Mouse (Mus musculus): ENCODE data around the gene Pip4k2a.

Gene Pip4k2a

GRCm38 (mm10) chr2:18839532-18839931 is 158.4 kb downstream of the Pip4k2a start:
- DNase-seq (ENCODE audit: low spot score in 2 of 2): no peak

GRCm38 (mm10) chr2:18835266-18835908 is 162.5 kb downstream of the Pip4k2a start:
- DNase-seq (ENCODE audit: low spot score in 2 of 2): no peak

- DNase-seq (ENCODE audit: low spot score in 2 of 2): no peak
Measured at GRCm38 (mm10) chr2:18833024-18833590, 164.8 kb downstream of the Pip4k2a start.

- DNase-seq (ENCODE audit: low spot score in 2 of 2): no peak
Measured at GRCm38 (mm10) chr2:18831031-18831774, 166.7 kb downstream of the Pip4k2a start.

GRCm38 (mm10) chr2:18822711-18823110 is 175.2 kb downstream of the Pip4k2a start:
- DNase-seq (ENCODE audit: low spot score in 2 of 2): no peak

GRCm38 (mm10) chr2:18821451-18822379 is 176.2 kb downstream of the Pip4k2a start:
- peak; percentile 68 to 70 for DNase-seq (ENCODE audit: low spot score in 2 of 2)

- no peak for DNase-seq (ENCODE audit: low spot score in 2 of 2)
Measured at GRCm38 (mm10) chr2:18819520-18819919, 178.4 kb downstream of the Pip4k2a start.

- DNase-seq (ENCODE audit: low spot score in 2 of 2): peak in 1 of 2 experiments; percentile 55
Measured at GRCm38 (mm10) chr2:18816036-18816435, 181.9 kb downstream of the Pip4k2a start.

- DNase-seq (ENCODE audit: low spot score in 2 of 2): peak in 1 of 2 experiments; percentile 53
Measured at GRCm38 (mm10) chr2:18815336-18815965, 182.5 kb downstream of the Pip4k2a start.

GRCm38 (mm10) chr2:18814447-18814804 is 183.5 kb downstream of the Pip4k2a start:
- DNase-seq (ENCODE audit: low spot score in 2 of 2): no peak

GRCm38 (mm10) chr2:18813683-18814446 is 184.1 kb downstream of the Pip4k2a start:
- no peak for DNase-seq (ENCODE audit: low spot score in 2 of 2)

GRCm38 (mm10) chr2:18807961-18808360 is 190.0 kb downstream of the Pip4k2a start:
- no peak for DNase-seq (ENCODE audit: low spot score in 2 of 2)

GRCm38 (mm10) chr2:18801281-18801862 is 196.6 kb downstream of the Pip4k2a start:
- DNase-seq (ENCODE audit: low spot score in 2 of 2): no peak

GRCm38 (mm10) chr2:18800646-18801251 is 197.2 kb downstream of the Pip4k2a start:
- no peak for DNase-seq (ENCODE audit: low spot score in 2 of 2)

- DNase-seq (ENCODE audit: low spot score in 2 of 2): peak; percentile 26 to 53
Measured at GRCm38 (mm10) chr2:18799966-18800645, 197.8 kb downstream of the Pip4k2a start.

GRCm38 (mm10) chr2:18799265-18799965 is 198.5 kb downstream of the Pip4k2a start:
- DNase-seq (ENCODE audit: low spot score in 2 of 2): no peak

GRCm38 (mm10) chr2:18797776-18798175 is 200.2 kb downstream of the Pip4k2a start:
- DNase-seq (ENCODE audit: low spot score in 2 of 2): no peak

GRCm38 (mm10) chr2:18794261-18794660 is 203.7 kb downstream of the Pip4k2a start:
- DNase-seq (ENCODE audit: low spot score in 2 of 2): no peak
